ENCODE assay signal across 18 mouse cellular contexts in the genomic region with DNA sequence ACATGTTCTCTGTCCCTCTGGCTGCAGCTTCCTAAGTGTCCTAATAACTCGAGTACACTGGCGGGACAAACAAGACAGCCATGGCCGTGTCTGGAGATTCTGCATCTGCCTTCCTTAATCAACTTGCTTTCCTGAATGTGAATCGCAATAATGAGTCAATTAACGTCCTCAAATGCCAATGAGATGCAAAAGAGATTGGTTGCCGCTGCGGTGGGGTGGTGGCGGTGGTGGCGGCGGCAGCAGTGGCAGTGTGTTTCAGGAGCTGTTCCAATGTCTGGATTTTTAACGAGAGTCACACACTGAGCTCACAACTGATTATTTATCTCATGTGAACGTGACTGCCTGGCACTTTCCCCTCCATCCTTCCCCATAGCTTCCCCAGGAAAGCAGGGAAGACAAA.
DNase-seq lines count a peak whose midpoint lies in the region; ATAC-seq lines count a peak whose summit lies in the region.
"Had no signal": no experiment of that assay in that cellular context is flagged by ENCODE, and none has a peak within 500 bp of the region (broad histone marks: within the 10 kb centered on the region; RNA-seq: fewer than 3 reads in every experiment).

No protein-coding gene starts in this region.

- H3K27ac ChIP-seq in forebrain, embryonic 11.5 days (ENCODE audit: low read depth, low read length) = no peak overlapping the region
- no peak overlapping the region for H3K27ac ChIP-seq in forebrain, embryonic 10.5 days
- H3K27ac ChIP-seq in neural tube, embryonic 11.5 days (ENCODE audit: low read depth, low read length) = no peak overlapping the region
- no peak overlapping the region for H3K27ac ChIP-seq in midbrain, embryonic 16.5 days (ENCODE audit: low read length)
- H3K27ac ChIP-seq: embryonic facial prominence, embryonic 10.5 days; gastrocnemius, adult 2 months; heart, adult 2 months; kidney, postnatal 0 days had no signal

- H3K4me3 ChIP-seq in forebrain, embryonic 11.5 days (ENCODE audit: low read depth, low read length) = no peak overlapping the region
- H3K4me3 ChIP-seq in forebrain, embryonic 10.5 days = no peak overlapping the region
- no peak overlapping the region for H3K4me3 ChIP-seq in neural tube, embryonic 11.5 days (ENCODE audit: low read depth, low read length)
- peak overlapping the region; percentile 20 for H3K4me3 ChIP-seq in midbrain, embryonic 16.5 days (ENCODE audit: low read depth, low read length)
- H3K4me3 ChIP-seq: embryonic facial prominence, embryonic 10.5 days; gastrocnemius, adult 2 months; heart, adult 2 months; megakaryocyte, embryonic 14.5 days had no signal

- no peak overlapping the region for H3K9ac ChIP-seq in forebrain, embryonic 11.5 days (ENCODE audit: low read length)
- no peak overlapping the region for H3K9ac ChIP-seq in neural tube, embryonic 11.5 days (ENCODE audit: low read length)
- H3K9ac ChIP-seq in midbrain, embryonic 16.5 days (ENCODE audit: low read depth, low read length) = no peak overlapping the region

- WGBS in forebrain, embryonic 11.5 days = 33% methylated on average over 12 of the region's 12 CpGs
- WGBS in forebrain, embryonic 10.5 days = 53% methylated on average over 12 of the region's 12 CpGs
- 65% methylated on average over 12 of the region's 12 CpGs for WGBS in neural tube, embryonic 11.5 days
- 42% methylated on average over 12 of the region's 12 CpGs for WGBS in midbrain, embryonic 16.5 days

- H3K4me1 ChIP-seq in forebrain, embryonic 11.5 days (replicated peaks; ENCODE audit: control insufficient read depth, insufficient read depth, low read length) = no peaks in the 10 kb centered on the region; the same call in 1 of the 2 replicates
- H3K4me1 ChIP-seq in forebrain, embryonic 10.5 days = 0 out of 2 replicates have a peak, but pooled peaks cover 3% of the 10 kb centered on the region
- H3K4me1 ChIP-seq in neural tube, embryonic 11.5 days (ENCODE audit: control insufficient read depth, insufficient read depth, low read length) = no peaks in the 10 kb centered on the region
- H3K4me1 ChIP-seq in midbrain, embryonic 16.5 days (ENCODE audit: control insufficient read depth, insufficient read depth, low read length) = peaks cover 3% of the 10 kb centered on the region; the same call in 1 of the 2 replicates
- H3K4me1 ChIP-seq: embryonic facial prominence, embryonic 10.5 days; megakaryocyte, embryonic 14.5 days had no signal

- H3K4me2 ChIP-seq in forebrain, embryonic 11.5 days (ENCODE audit: low read depth, low read length, severe bottlenecking) = peak overlapping the region; percentile 27; the same call in 1 of the 2 replicates
- H3K4me2 ChIP-seq in neural tube, embryonic 11.5 days (ENCODE audit: low read depth) = no peak overlapping the region
- peak overlapping the region; percentile 41 for H3K4me2 ChIP-seq in midbrain, embryonic 16.5 days (ENCODE audit: low read length)

- peak; percentile 74 for ATAC-seq in forebrain, embryonic 11.5 days (replicated peaks; ENCODE audit: low FRiP score)
- no peak for ATAC-seq in neural tube, embryonic 11.5 days (ENCODE audit: insufficient read depth, low FRiP score, low TSS enrichment)
- no peak for ATAC-seq in midbrain, embryonic 16.5 days
- ATAC-seq in monocyte, adult 5-6 weeks (replicated peaks; ENCODE audit: insufficient number of reproducible peaks, low FRiP score, low TSS enrichment, poor library complexity, severe bottlenecking) = no peak
- no peak for ATAC-seq in megakaryocyte progenitor cell, adult 5-6 weeks (replicated peaks; ENCODE audit: poor library complexity)
- ATAC-seq: Patski had no signal

- no peaks in the 10 kb centered on the region for H3K27me3 ChIP-seq in forebrain, embryonic 11.5 days (ENCODE audit: control insufficient read depth, insufficient read depth, low read length)
- no peaks in the 10 kb centered on the region for H3K27me3 ChIP-seq in forebrain, embryonic 10.5 days (ENCODE audit: poor library complexity, severe bottlenecking)
- H3K27me3 ChIP-seq in neural tube, embryonic 11.5 days (ENCODE audit: control insufficient read depth, insufficient read depth, low read length) = no peaks in the 10 kb centered on the region
- H3K27me3 ChIP-seq in midbrain, embryonic 16.5 days (ENCODE audit: control insufficient read depth, insufficient read depth, low read depth, low read length) = no peaks in the 10 kb centered on the region
- H3K27me3 ChIP-seq: megakaryocyte, embryonic 14.5 days had no signal

- H3K36me3 ChIP-seq in forebrain, embryonic 11.5 days (ENCODE audit: control insufficient read depth, insufficient read depth, low read length) = no peaks in the 10 kb centered on the region
- H3K36me3 ChIP-seq in forebrain, embryonic 10.5 days (replicated peaks) = no peaks in the 10 kb centered on the region
- H3K36me3 ChIP-seq in neural tube, embryonic 11.5 days (ENCODE audit: control insufficient read depth, insufficient read depth, low read length) = no peaks in the 10 kb centered on the region
- no peaks in the 10 kb centered on the region for H3K36me3 ChIP-seq in midbrain, embryonic 16.5 days (ENCODE audit: control insufficient read depth, insufficient read depth, low read length)
- H3K36me3 ChIP-seq: embryonic facial prominence, embryonic 10.5 days had no signal

- H3K9me3 ChIP-seq in forebrain, embryonic 11.5 days (ENCODE audit: control insufficient read depth, low read length) = no peaks in the 10 kb centered on the region
- H3K9me3 ChIP-seq in forebrain, embryonic 10.5 days = no peaks in the 10 kb centered on the region
- H3K9me3 ChIP-seq in neural tube, embryonic 11.5 days (ENCODE audit: control insufficient read depth, low read length) = no peaks in the 10 kb centered on the region
- H3K9me3 ChIP-seq in midbrain, embryonic 16.5 days (replicated peaks; ENCODE audit: control insufficient read depth, low read length, poor library complexity, severe bottlenecking) = 0 out of 2 replicates have a peak, but pooled peaks cover 2% of the 10 kb centered on the region
- H3K9me3 ChIP-seq: embryonic facial prominence, embryonic 10.5 days had no signal

- DNase-seq in forebrain, embryonic 11.5 days (ENCODE audit: low spot score) = peak; percentile 62
- no peak for DNase-seq in forebrain, embryonic 10.5 days (ENCODE audit: extremely low spot score, low spot score)
- peak; percentile 15 for DNase-seq in neural tube, embryonic 11.5 days (ENCODE audit: low spot score)
- DNase-seq in neural tube, embryonic 10.5 days (ENCODE audit: extremely low spot score, low spot score) = no peak
- no peak for DNase-seq in heart, adult 18-20 months
- DNase-seq: cerebellum, postnatal 36 days; gastrocnemius, adult 2 months; heart, adult 2 months; liver; lung, adult 2 months; thymus, postnatal 25 days had no signal

Comparison
In these comparisons a context has a peak if more than half of its experiments do, and no peak if none do; other contexts are left out.
1. DNase-seq: peak in forebrain, embryonic 11.5 days (single experiment) and neural tube, embryonic 11.5 days (single experiment); none in forebrain, embryonic 10.5 days (single experiment), neural tube, embryonic 10.5 days (single experiment) and heart, adult 18-20 months (0 of 2).